Mouse (Mus musculus) macrophage (primary cell): Measurements from ENCODE around the gene Klhdc8a. TPM values are rescaled to one million over a fixed set of nuclear protein-coding genes. Genes with fewer than 3 reads are reported as not detected.

Experiments
- H3K27ac ChIP-seq: fragments of 350-480 bp; formaldehyde crosslinking; 2 replicates; pipeline ENCODE4 v1.9.0; 2021
- H3K36me3 ChIP-seq: fragments of 350-480 bp; formaldehyde crosslinking; 2 replicates; pipeline ENCODE4 v1.9.0; 2021; ENCODE audit errors: inconsistent target
- H3K4me3 ChIP-seq: fragments of 350-480 bp; formaldehyde crosslinking; 2 replicates; pipeline ENCODE4 v1.9.0; 2021; ENCODE audit errors: inconsistent target
- H3K79me2 ChIP-seq: fragments of 350-480 bp; formaldehyde crosslinking; 2 replicates; pipeline ENCODE4 v1.9.0; 2021; ENCODE audit errors: inconsistent target
- WGBS: methylation state at CpG from one replicate; pipeline ENCODE4 v1.1.7; 2026; ENCODE audit warnings: inconsistent platforms; ENCODE audit not compliant: missing documents; 5-methylcytosine and 5-hydroxymethylcytosine counted together
- polyA plus RNA-seq: library from polyadenylated mRNA; stranded (reverse); fragments of 250-400 nt; gene quantifications from 3 replicates; pipeline ENCODE4 v1.2.4, GENCODE M21; 2018; ENCODE audit warnings: inconsistent platforms

Klhdc8a gene
- polyA plus RNA-seq, 1 experiment from 2014 or later = not detected

- WGBS = 96% methylated on average over 5 of the region's 5 CpGs
- no peaks in the 10 kb centered on the region for H3K36me3 ChIP-seq
- no peak overlapping the region for H3K27ac ChIP-seq
- no peak overlapping the region for H3K4me3 ChIP-seq
- no peaks in the 10 kb centered on the region for H3K79me2 ChIP-seq
Measured at GRCm38 (mm10) chr1:132301242-132301641, 2.8 kb downstream of the Klhdc8a start.

- no peaks in the 10 kb centered on the region for H3K79me2 ChIP-seq
- 95% methylated on average over 9 of the region's 9 CpGs for whole genome bisulfite sequencing
- no peaks in the 10 kb centered on the region for H3K36me3 ChIP-seq
- H3K4me3 ChIP-seq = no peak overlapping the region
- no peak overlapping the region for H3K27ac ChIP-seq
Measured at GRCm38 (mm10) chr1:132302341-132302866, 4.0 kb downstream of the Klhdc8a start.

- Histone ChIP-seq H3K36me3 (no peaks in the 10 kb centered on the region), H3K79me2 (no peaks in the 10 kb centered on the region), H3K4me3 (no peak overlapping the region), H3K27ac (no peak overlapping the region)
- WGBS = 90% methylated on average over 9 of the region's 9 CpGs
Measured at GRCm38 (mm10) chr1:132304618-132305214, 6.3 kb downstream of the Klhdc8a start.

- WGBS = 13% methylated on average over 4 of the region's 4 CpGs
- no peak overlapping the region for H3K4me3 ChIP-seq
- H3K27ac ChIP-seq = no peak overlapping the region
- no peaks in the 10 kb centered on the region for H3K36me3 ChIP-seq
- no peaks in the 10 kb centered on the region for H3K79me2 ChIP-seq
Measured at GRCm38 (mm10) chr1:132306160-132306559, 7.7 kb downstream of the Klhdc8a start.

GRCm38 (mm10) chr1:132306808-132307207 is 8.4 kb downstream of the Klhdc8a start:
- Histone ChIP-seq H3K36me3 (no peaks in the 10 kb centered on the region), H3K27ac (no peak overlapping the region), H3K4me3 (no peak overlapping the region), H3K79me2 (no peaks in the 10 kb centered on the region)
- 50% methylated on average over 4 of the region's 4 CpGs for WGBS

GRCm38 (mm10) chr1:132307962-132308361 is 9.5 kb downstream of the Klhdc8a start:
- H3K36me3 ChIP-seq = no peaks in the 10 kb centered on the region
- H3K4me3 ChIP-seq = no peak overlapping the region
- H3K27ac ChIP-seq = no peak overlapping the region
- no peaks in the 10 kb centered on the region for H3K79me2 ChIP-seq
- 91% methylated on average over 5 of the region's 6 CpGs for WGBS

- Histone ChIP-seq H3K27ac (no peak overlapping the region), H3K36me3 (no peaks in the 10 kb centered on the region), H3K4me3 (no peak overlapping the region), H3K79me2 (no peaks in the 10 kb centered on the region)
- 78% methylated on average over 7 of the region's 7 CpGs for WGBS
Measured at GRCm38 (mm10) chr1:132308674-132309073, 10.2 kb downstream of the Klhdc8a start.

- 88% methylated on average over 7 of the region's 7 CpGs for WGBS
- Histone ChIP-seq H3K79me2 (no peaks in the 10 kb centered on the region), H3K27ac (no peak overlapping the region)
Measured at GRCm38 (mm10) chr1:132310754-132311153, 12.3 kb downstream of the Klhdc8a start.

GRCm38 (mm10) chr1:132311174-132311859 is 12.9 kb downstream of the Klhdc8a start:
- Histone ChIP-seq H3K36me3 (no peaks in the 10 kb centered on the region), H3K79me2 (peaks cover 2% of the 10 kb centered on the region; the same call in 1 of the 2 replicates), H3K27ac (no peak overlapping the region; the same call in 1 of the 2 replicates), H3K4me3 (no peak overlapping the region)
- WGBS = 25% methylated on average over 10 of the region's 10 CpGs

More at GRCm38 (mm10) chr1:132310754-132311153, 12.3 kb downstream of the Klhdc8a start:
- H3K4me3 ChIP-seq = no peak overlapping the region
- H3K36me3 ChIP-seq = no peaks in the 10 kb centered on the region

GRCm38 (mm10) chr1:132312043-132312442 is 13.6 kb downstream of the Klhdc8a start:
- H3K79me2 ChIP-seq = peaks cover 6% of the 10 kb centered on the region; the same call in 1 of the 2 replicates
- no peaks in the 10 kb centered on the region for H3K36me3 ChIP-seq
- WGBS = 24% methylated on average over 2 of the region's 2 CpGs
- H3K27ac ChIP-seq = no peak overlapping the region; the same call in 1 of the 2 replicates
- H3K4me3 ChIP-seq = no peak overlapping the region

GRCm38 (mm10) chr1:132312703-132313102 is 14.3 kb downstream of the Klhdc8a start:
- Histone ChIP-seq H3K79me2 (peaks cover 12% of the 10 kb centered on the region), H3K4me3 (no peak overlapping the region), H3K36me3 (no peaks in the 10 kb centered on the region), H3K27ac (peak overlapping the region; percentile 3; the same call in 1 of the 2 replicates)
- WGBS = 57% methylated on average over 3 of the region's 3 CpGs

GRCm38 (mm10) chr1:132315889-132316624 is 17.6 kb downstream of the Klhdc8a start, which contains the start of gene Nuak2:
Gene Nuak2 (plus strand): TSS chr1:132316126.
- Histone ChIP-seq H3K4me3 (peak within 1 kb of the TSS; percentile 56), H3K27ac (peak within 1 kb of the TSS; percentile 91), H3K36me3 (peaks cover 9% of the 10 kb centered on the region; the same call in 1 of the 2 replicates), H3K79me2 (peaks cover 46% of the 10 kb centered on the region)
- WGBS = 1% methylated on average over 63 of the region's 67 CpGs

GRCm38 (mm10) chr1:132316625-132316994 is 18.2 kb downstream of the Klhdc8a start:
- peaks cover 15% of the 10 kb centered on the region; the same call in 1 of the 2 replicates for H3K36me3 ChIP-seq
- H3K4me3 ChIP-seq = peak overlapping the region; percentile 56
- peaks cover 51% of the 10 kb centered on the region for H3K79me2 ChIP-seq
- 2% methylated on average over 7 of the region's 7 CpGs for WGBS
- H3K27ac ChIP-seq = peak overlapping the region; percentile 91

- peak overlapping the region; percentile 91 for H3K27ac ChIP-seq
- 0% methylated on average over 2 of the region's 4 CpGs for WGBS
Measured at GRCm38 (mm10) chr1:132317413-132317812, 19.0 kb downstream of the Klhdc8a start.

More at GRCm38 (mm10) chr1:132317413-132317812, 19.0 kb downstream of the Klhdc8a start:
- Histone ChIP-seq H3K36me3 (peaks cover 20% of the 10 kb centered on the region; the same call in 1 of the 2 replicates), H3K4me3 (peak overlapping the region; percentile 56), H3K79me2 (peaks cover 59% of the 10 kb centered on the region)
